Mouse (Mus musculus) cortical plate, adult 2 months (tissue): Measurements from ENCODE around the gene 4931428L18Rik. TPM values are rescaled to one million over a fixed set of nuclear protein-coding genes. Genes with fewer than 3 reads are reported as not detected.

Experiments
- H3K27ac ChIP-seq: fragments of 200-500 bp; 2 replicates; pipeline ENCODE4 v1.5.1; 2012; ENCODE audit warnings: low read length, control low read depth, inconsistent platforms; ENCODE audit not compliant: insufficient read depth
- H3K4me1 ChIP-seq: fragments of 200-500 bp; 2 replicates; pipeline ENCODE4 v1.6.1; 2011; ENCODE audit warnings: low read length; ENCODE audit not compliant: control insufficient read depth, insufficient read depth
- H3K4me3 ChIP-seq: fragments of 200-500 bp; 2 replicates; pipeline ENCODE4 v1.5.1; 2011; ENCODE audit warnings: mild to moderate bottlenecking, low read length, control low read depth; ENCODE audit not compliant: insufficient read depth
- CTCF ChIP-seq: fragments of 200-500 bp; IDR thresholded peaks from 2 replicates; pipeline ENCODE4 v1.5.1; 2011; ENCODE audit warnings: mild to moderate bottlenecking, control low read depth, low read length; ENCODE audit not compliant: insufficient read depth; ENCODE audit errors: extremely low read depth
- POLR2A ChIP-seq: fragments of 200-500 bp; IDR thresholded peaks from 2 replicates; pipeline ENCODE4 v1.6.1; 2011; ENCODE audit warnings: mild to moderate bottlenecking, low read length, control low read depth; ENCODE audit not compliant: insufficient read depth; ENCODE audit errors: extremely low read depth
- polyA plus RNA-seq: library from polyadenylated mRNA; depleted of rRNA; stranded (reverse); fragments of >200 nt; gene quantifications from 2 replicates; pipeline ENCODE4 v1.2.3, GENCODE M21; 2012; rRNA removed

4931428L18Rik gene
- not detected in 2 replicates for polyA plus RNA-seq

- no peak within 1 kb of the TSS for H3K4me3 ChIP-seq
- TF ChIP-seq POLR2A: no peak
- no peak for TF ChIP-seq CTCF
- H3K4me1 ChIP-seq: no peaks in the 10 kb centered on the region
- no peak within 1 kb of the TSS for H3K27ac ChIP-seq
Measured at GRCm38 (mm10) chr1:31222564-31222963, at the start of gene 4931428L18Rik, which contains the start of gene Pih1d3. 4931428L18Rik (minus strand) TSS chr1:31222684. Pih1d3 (plus strand) TSS chr1:31222838.

- peaks cover 2% of the 10 kb centered on the region; the same call in 1 of the 2 replicates for H3K4me1 ChIP-seq
- no peak overlapping the region for H3K4me3 ChIP-seq
- TF ChIP-seq POLR2A: no peak
- H3K27ac ChIP-seq: peak overlapping the region; percentile 81; the same call in 1 of the 2 replicates
Measured at GRCm38 (mm10) chr1:31260218-31260923, 37.9 kb upstream of the 4931428L18Rik start.

GRCm38 (mm10) chr1:31233319-31234036, 11.0 kb upstream of the 4931428L18Rik start:
- Histone ChIP-seq H3K4me3 (no peak overlapping the region), H3K27ac (no peak overlapping the region), H3K4me1 (no peaks in the 10 kb centered on the region)
- TF ChIP-seq CTCF (no peak), POLR2A (no peak)

GRCm38 (mm10) chr1:31220599-31221250, 1.8 kb downstream of the 4931428L18Rik start:
- Histone ChIP-seq H3K4me1 (no peaks in the 10 kb centered on the region), H3K4me3 (no peak overlapping the region)
- TF ChIP-seq CTCF (no peak), POLR2A (no peak)

GRCm38 (mm10) chr1:31214831-31215230, 7.7 kb downstream of the 4931428L18Rik start:
- no peak overlapping the region for H3K27ac ChIP-seq
- no peak for TF ChIP-seq POLR2A
- TF ChIP-seq CTCF: no peak
- no peak overlapping the region for H3K4me3 ChIP-seq
- no peaks in the 10 kb centered on the region for H3K4me1 ChIP-seq

More at GRCm38 (mm10) chr1:31220599-31221250, 1.8 kb downstream of the 4931428L18Rik start:
- H3K27ac ChIP-seq: no peak overlapping the region

- Histone ChIP-seq H3K27ac (no peak overlapping the region), H3K4me1 (no peaks in the 10 kb centered on the region), H3K4me3 (no peak overlapping the region)
- TF ChIP-seq POLR2A: no peak
- TF ChIP-seq CTCF: peak; percentile 88
Measured at GRCm38 (mm10) chr1:31210144-31210543, 12.3 kb downstream of the 4931428L18Rik start.

- no peak for TF ChIP-seq POLR2A
- H3K27ac ChIP-seq: no peak overlapping the region
- no peak overlapping the region for H3K4me3 ChIP-seq
Measured at GRCm38 (mm10) chr1:31205770-31206169, 16.7 kb downstream of the 4931428L18Rik start.

GRCm38 (mm10) chr1:31205346-31205745, 17.1 kb downstream of the 4931428L18Rik start:
- TF ChIP-seq CTCF: no peak
- no peak for TF ChIP-seq POLR2A
- Histone ChIP-seq H3K27ac (no peak overlapping the region), H3K4me1 (no peaks in the 10 kb centered on the region), H3K4me3 (no peak overlapping the region)

More at GRCm38 (mm10) chr1:31205770-31206169, 16.7 kb downstream of the 4931428L18Rik start:
- no peaks in the 10 kb centered on the region for H3K4me1 ChIP-seq

GRCm38 (mm10) chr1:31203771-31204170, 18.7 kb downstream of the 4931428L18Rik start:
- no peak overlapping the region for H3K27ac ChIP-seq
- no peak overlapping the region for H3K4me3 ChIP-seq
- TF ChIP-seq POLR2A: no peak
- no peak for TF ChIP-seq CTCF
- no peaks in the 10 kb centered on the region for H3K4me1 ChIP-seq

- H3K4me1 ChIP-seq: no peaks in the 10 kb centered on the region
- no peak overlapping the region for H3K27ac ChIP-seq
- TF ChIP-seq POLR2A (no peak), CTCF (no peak)
- no peak overlapping the region for H3K4me3 ChIP-seq
Measured at GRCm38 (mm10) chr1:31196959-31197358, 25.5 kb downstream of the 4931428L18Rik start.
